Mouse (Mus musculus): ENCODE measurements at regions not wholly inside any gene's neighbourhood (a gene's known extent, or its start where the extent isn't known, plus 50 kb on each side); places are given as distances from the start of the nearest gene placed in this dataset.
A peak's percentile ranks its signal among the peaks of the same experiment; 100 is the strongest.
"Not testable (repeated sequence)": the region's sequence is repeated elsewhere in the genome, so short reads cannot be mapped to it uniquely, and the experiment has no call there.

- intact Hi-C loops (cut with DNase I), result no loop called here
- no peak for DNase-seq
Measured at GRCm38 (mm10) chr5:28775648-28776359, 308.7 kb upstream of the Shh start.

GRCm38 (mm10) chr5:28771796-28772195 is 304.7 kb upstream of the Shh start:
- intact Hi-C loops (cut with DNase I), result no loop called here
- DNase-seq, result no peak

GRCm38 (mm10) chr5:28756171-28756948 is 289.3 kb upstream of the Shh start:
- no peak for DNase-seq
- intact Hi-C loops (cut with DNase I), result no loop called here

- DNase-seq; intact Hi-C loops (cut with DNase I): not testable (repeated sequence)
Measured at GRCm38 (mm10) chr5:28751821-28752220, 284.8 kb upstream of the Shh start.

- DNase-seq, result peak; percentile 8 to 28
- intact Hi-C loops (cut with DNase I), result no loop called here
Measured at GRCm38 (mm10) chr5:28734768-28735167, 267.7 kb upstream of the Shh start.

GRCm38 (mm10) chr5:28722067-28722466 is 255.0 kb upstream of the Shh start:
- intact Hi-C loops (cut with DNase I), result no loop called here
- DNase-seq, result no peak

- intact Hi-C loops (cut with DNase I), result no loop called here
- no peak for DNase-seq
Measured at GRCm38 (mm10) chr5:28714978-28715377, 247.9 kb upstream of the Shh start.

- no peak for DNase-seq
- intact Hi-C loops (cut with DNase I), result no loop called here
Measured at GRCm38 (mm10) chr5:28710517-28710916, 243.5 kb upstream of the Shh start.

- intact Hi-C loops (cut with DNase I), result no loop called here
- DNase-seq, result no peak
Measured at GRCm38 (mm10) chr5:28709626-28710025, 242.6 kb upstream of the Shh start.

GRCm38 (mm10) chr5:28704359-28704758 is 237.3 kb upstream of the Shh start:
- no peak for DNase-seq
- intact Hi-C loops (cut with DNase I), result no loop called here

- intact Hi-C loops (cut with DNase I), result no loop called here
- no peak for DNase-seq
Measured at GRCm38 (mm10) chr5:28696966-28697365, 229.9 kb upstream of the Shh start.

GRCm38 (mm10) chr5:28690110-28690509 is 223.1 kb upstream of the Shh start:
- intact Hi-C loops (cut with DNase I), result no loop called here
- no peak for DNase-seq

GRCm38 (mm10) chr5:28689651-28690050 is 222.6 kb upstream of the Shh start:
- intact Hi-C loops (cut with DNase I), result no loop called here
- no peak for DNase-seq

- intact Hi-C loops (cut with DNase I), result no loop called here
- no peak for DNase-seq
Measured at GRCm38 (mm10) chr5:28689136-28689535, 222.1 kb upstream of the Shh start.

GRCm38 (mm10) chr5:28682821-28683220 is 215.8 kb upstream of the Shh start:
- DNase-seq, result no peak
- intact Hi-C loops (cut with DNase I), result no loop called here

GRCm38 (mm10) chr5:28680311-28680710 is 213.3 kb upstream of the Shh start:
- intact Hi-C loops (cut with DNase I), result no loop called here
- no peak for DNase-seq

- intact Hi-C loops (cut with DNase I), result no loop called here
- DNase-seq, result no peak
Measured at GRCm38 (mm10) chr5:28679761-28680160, 212.7 kb upstream of the Shh start.

GRCm38 (mm10) chr5:28630186-28630585 is 163.1 kb upstream of the Shh start:
- no peak for DNase-seq

GRCm38 (mm10) chr5:28611885-28612284 is 144.8 kb upstream of the Shh start:
- intact Hi-C loops (cut with DNase I), result no loop called here
- DNase-seq, result no peak

More at GRCm38 (mm10) chr5:28630186-28630585, 163.1 kb upstream of the Shh start:
- intact Hi-C loops (cut with DNase I), result no loop called here

- no peak for DNase-seq
- intact Hi-C loops (cut with DNase I), result no loop called here
Measured at GRCm38 (mm10) chr5:28596537-28597314, 129.7 kb upstream of the Shh start.

GRCm38 (mm10) chr5:28571347-28571998 is 104.4 kb upstream of the Shh start:
- DNase-seq, result no peak
- intact Hi-C loops (cut with DNase I), result no loop called here

Data from heart, postnatal 36 days (tissue).